Mouse (Mus musculus) natural killer cell, adult 2 months (primary cell): ENCODE data around the gene Selenon.

Source experiments
- DNase-seq, 2 experiments: peaks; one replicate each; pipeline ENCODE4 v3.0.0; 2022; ENCODE audit warnings: low spot score in 2 of 2

Gene Selenon

GRCm38 (mm10) chr4:134551494-134552316, at the start of gene Selenon:
Gene Selenon (minus strand): TSS chr4:134552166.
- DNase-seq = no peak

DNA sequence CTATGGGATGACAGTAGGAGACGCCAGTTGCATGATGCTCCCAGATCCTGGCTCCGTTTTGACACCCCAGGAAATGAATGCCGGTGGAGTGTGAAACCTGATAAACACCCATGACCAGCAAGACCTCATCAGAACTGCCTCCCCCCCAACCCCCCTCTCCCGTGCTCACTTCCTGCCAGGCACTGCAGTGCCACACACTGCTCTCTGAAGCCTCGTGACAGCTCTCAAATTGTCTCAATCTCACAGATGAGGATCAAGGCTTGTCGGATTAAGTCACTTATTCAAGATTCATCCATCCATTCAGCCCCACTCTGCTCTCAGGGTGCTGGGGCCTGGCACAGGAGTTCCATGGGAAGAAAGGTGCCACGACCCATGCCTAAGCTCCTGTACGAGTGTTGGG, 49.4 kb upstream of the Selenon start:
- peak; percentile 53 to 66 for DNase-seq

DNA sequence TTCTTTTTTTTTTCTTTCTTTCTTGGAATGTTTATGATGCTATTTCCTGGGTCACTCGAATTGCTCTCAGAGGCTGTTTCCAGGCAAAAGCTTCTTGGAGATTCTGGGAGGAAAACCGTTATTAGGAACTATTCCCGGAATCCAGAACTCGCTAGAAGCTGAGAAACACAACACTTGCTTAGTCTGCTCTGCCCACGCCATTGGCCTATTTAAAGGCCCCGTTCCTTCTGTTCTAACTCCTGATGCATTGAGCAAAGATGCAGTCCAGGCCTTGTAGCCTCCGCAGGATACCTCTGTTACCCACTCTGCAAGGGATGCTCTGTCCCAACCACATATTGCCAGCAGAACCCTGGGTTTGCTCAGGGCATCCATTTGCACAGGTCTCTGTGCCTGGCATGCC, 48.8 kb upstream of the Selenon start:
- DNase-seq = no peak

- DNase-seq = no peak
These were observed 48.1 kb upstream of the Selenon start for GRCm38 (mm10) chr4:134600060-134600459.

DNA sequence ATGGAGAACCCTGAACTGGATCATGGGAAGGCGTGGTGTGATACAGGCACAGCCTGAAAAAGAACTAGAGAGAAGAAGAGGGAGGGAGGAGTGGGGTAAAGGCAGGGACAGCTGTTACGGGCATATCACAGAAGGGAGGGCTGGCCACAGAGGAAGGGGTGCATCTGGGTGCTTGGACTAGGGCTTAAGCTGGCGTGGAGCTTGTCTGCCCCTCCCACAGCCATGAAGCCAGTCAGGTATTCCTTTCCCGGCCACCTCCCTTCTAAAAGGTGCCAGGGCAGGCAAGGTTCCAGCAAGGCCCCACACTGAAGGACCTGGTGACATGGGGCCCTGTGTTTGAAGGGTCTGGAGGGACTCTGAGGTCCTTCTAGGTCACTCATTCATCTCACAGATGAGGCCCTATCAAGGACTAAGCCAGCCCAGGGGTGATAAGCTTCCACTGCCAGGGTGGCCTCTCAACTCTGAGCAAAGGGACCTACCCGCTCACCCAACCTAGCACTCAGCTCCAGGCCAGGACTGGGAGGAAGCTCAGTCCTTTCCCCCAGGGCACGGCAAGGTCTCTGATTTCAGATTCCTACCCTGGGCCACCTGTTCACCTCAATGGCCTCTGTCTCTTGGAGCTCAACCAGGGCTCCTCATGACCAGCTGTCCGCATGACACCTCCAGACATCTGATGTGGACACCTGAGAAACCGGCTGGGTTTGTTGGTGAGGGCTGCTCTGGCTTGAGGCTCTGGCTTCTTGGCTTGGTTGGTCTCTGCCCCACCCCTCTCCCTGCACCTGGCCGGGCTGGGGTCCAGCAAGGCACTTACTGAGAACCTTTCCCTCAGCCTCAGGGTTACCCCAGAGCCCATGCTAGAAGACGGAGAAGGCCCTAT, 45.1 kb upstream of the Selenon start:
- no peak for DNase-seq

DNA sequence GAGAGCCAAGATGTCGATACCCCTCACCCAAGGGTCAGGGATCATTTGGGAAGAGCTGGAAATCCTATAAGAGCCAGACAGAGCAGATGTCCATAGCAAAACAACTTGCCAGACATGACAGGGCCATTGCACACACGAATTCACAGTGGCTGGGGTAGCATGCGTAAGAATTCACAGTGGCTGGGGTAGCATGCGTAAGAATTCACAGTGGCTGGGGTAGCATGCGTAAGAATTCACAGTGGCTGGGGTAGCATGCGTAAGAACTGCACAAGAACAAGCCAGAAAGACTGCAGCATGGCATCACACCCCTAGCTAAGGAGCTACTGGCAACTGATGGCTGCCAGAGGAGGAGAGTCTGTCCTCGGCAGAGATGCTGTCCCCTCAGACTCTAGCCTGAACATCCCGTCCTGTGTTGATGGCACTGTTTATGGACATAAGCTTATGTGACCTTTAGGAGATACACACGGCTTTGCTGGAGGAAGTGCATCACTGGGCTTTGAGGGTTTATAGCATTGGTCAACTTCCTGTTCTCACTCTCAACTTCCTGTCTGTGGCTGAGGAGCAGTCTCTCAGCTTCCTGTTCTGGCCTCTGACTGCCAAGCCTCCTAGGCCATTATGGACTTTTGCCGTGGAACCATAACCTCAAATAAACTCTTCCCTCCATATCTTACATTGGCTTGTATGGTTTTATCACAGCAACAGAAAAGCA, 42.9 kb upstream of the Selenon start:
- DNase-seq = peak; percentile 62 to 70

DNA sequence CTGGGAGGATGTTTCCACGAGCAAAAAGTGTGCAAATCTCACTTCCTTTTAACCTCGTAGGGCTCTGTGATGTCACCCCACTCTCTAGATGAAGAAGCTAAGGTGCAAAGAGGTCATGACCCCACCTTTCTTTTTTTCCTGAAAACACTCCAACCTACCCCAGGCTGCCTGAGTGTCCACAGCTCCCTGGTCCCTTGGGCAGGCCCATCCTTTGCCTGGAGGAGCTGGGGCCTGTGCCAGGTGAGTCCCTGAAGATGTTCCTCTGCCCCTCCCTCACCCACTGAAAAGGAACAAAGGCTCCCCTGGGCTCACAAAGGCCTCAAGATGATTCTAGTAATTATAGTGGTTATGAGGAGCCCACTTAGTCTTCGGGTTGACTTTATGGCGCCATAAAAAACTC, 40.5 kb upstream of the Selenon start:
- DNase-seq = no peak

- no peak for DNase-seq
These were observed 39.6 kb upstream of the Selenon start for GRCm38 (mm10) chr4:134591506-134592061.

DNA sequence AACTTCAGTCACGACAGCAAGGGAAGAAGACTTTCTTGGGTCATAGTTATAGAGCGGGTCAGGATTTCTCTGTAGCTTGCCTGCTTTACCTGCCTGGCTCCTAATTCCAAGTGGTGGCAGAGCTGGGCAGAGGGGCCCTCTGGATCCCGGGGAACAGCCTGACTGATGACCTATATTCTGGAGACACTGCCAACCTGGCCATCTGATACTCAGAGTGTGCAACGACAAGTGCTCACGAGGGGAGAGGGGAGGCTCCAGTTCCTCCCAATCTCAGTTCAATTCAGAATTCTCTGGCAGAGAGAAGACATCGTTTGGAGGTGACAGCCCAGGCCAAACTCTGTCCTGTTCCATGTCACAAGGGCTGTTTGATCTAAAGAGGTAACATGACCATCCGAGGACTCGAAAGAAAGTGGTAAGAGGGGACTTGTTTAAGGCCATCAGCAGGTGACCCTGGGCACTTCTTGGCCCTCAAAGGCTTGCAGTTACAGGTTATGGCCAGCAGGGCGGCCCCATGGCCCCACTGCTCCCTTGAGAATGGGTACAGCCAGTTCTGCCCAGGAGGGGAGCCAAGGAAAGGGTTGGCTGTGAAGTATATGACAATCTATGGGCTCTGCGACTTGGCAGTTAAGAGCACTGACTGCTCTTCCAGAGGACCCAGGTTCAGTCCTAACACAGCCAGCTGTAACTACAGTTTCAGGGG, 38.4 kb upstream of the Selenon start:
- peak in 1 of 2 experiments; percentile 35 for DNase-seq

- DNase-seq = no peak
These were observed 37.8 kb upstream of the Selenon start for GRCm38 (mm10) chr4:134589786-134590185.

DNA sequence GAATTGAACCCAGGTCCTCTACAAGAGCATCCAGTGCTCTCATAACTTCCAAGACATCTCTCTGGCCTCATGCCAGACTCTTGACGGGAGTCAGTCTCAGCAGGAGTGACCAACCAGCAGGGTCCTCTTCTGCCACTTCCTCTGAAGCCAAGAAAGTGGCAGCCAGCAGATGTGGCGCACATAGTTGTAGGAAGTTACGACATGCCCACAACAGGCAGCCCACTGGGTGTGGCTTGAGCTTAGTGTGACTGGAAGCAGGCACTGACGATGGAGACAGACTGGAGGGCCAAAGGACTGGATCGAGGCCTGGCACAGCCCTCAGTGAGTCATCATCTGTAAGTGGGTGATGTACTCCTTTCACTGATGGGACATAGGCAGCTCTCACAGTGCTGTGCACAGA, 37.0 kb upstream of the Selenon start:
- DNase-seq = peak in 1 of 2 experiments; percentile 15

DNA sequence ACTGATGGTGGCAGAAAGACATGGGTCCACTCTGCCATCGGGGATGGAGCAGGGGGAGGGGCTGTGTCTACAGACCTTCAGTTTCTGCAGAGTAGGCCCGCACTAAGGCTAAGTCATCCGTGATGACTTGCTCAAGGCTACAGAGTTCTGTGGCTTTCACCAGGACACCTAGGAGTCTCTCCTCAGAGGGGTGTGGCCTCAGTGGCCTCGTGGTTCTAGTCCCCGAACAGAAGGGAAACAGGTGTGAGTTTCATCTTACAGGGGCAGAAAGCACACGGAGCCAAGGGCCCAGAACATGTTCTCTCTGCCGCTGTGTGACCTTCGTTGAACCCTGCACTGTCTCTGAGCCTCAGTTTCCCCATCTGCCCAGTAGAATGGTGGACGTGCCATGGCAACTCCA, 36.3 kb upstream of the Selenon start:
- no peak for DNase-seq

- no peak for DNase-seq
These were observed 35.8 kb upstream of the Selenon start for GRCm38 (mm10) chr4:134587636-134588197.

GRCm38 (mm10) chr4:134586631-134587030, 34.7 kb upstream of the Selenon start:
- peak in 1 of 2 experiments; percentile 21 for DNase-seq

DNA sequence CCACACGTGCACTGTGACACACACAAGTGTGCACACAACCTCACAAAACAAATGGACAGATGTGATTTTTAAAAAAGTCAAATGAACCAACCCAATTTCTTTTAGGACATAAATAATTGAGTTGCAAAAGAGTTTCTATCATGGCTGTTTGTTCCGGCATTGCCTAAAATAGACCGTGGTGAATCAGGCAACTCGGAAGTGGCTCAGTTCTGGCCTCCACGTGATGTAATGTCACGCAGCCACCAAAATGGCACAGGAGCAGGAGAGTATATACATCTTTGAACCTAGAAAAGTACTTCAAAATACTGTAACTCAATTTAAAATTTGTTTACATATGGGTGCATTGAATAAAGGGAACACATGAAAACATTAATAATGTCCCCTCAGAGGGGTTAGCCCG, 34.2 kb upstream of the Selenon start:
- DNase-seq = no peak

GRCm38 (mm10) chr4:134583513-134583912, 31.5 kb upstream of the Selenon start:
- peak; percentile 36 to 53 for DNase-seq

DNA sequence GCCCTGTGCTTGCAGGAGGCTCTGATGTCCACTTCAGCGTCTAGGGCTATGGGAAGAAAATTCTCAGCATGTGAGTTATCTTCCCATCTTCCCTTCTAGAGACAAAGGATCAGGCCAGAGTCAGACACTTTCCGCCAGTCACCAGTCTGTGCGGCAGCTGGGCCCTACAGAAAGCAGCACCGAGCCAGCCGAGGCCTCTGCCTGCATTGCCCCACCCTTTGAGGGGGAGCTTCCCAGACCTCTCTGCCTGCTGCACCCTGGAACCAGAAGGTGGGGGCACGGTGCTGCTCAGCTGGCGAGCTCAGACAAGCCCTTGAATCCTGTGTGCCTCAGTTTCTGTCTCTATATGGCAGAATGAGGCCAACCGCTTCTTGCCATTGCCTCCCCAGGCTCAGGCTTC, 29.4 kb upstream of the Selenon start:
- no peak for DNase-seq

- no peak for DNase-seq
These were observed 28.6 kb upstream of the Selenon start for GRCm38 (mm10) chr4:134580351-134581148.

- DNase-seq = no peak
These were observed 27.7 kb upstream of the Selenon start for GRCm38 (mm10) chr4:134579620-134580019.

- no peak for DNase-seq
These were observed 27.2 kb upstream of the Selenon start for GRCm38 (mm10) chr4:134579212-134579611.
